Mouse (Mus musculus) C2C12 (cell line): ENCODE data around the gene Avp.

Source experiments
- CEBPB ChIP-seq: IDR thresholded peaks from one replicate; pipeline ENCODE4 v1.6.1; 2011; ENCODE audit warnings: low read depth, mild to moderate bottlenecking, control low read depth, moderate library complexity
- CTCF ChIP-seq: IDR thresholded peaks from one replicate; pipeline ENCODE4 v1.5.1; 2011; ENCODE audit not compliant: control insufficient read depth, insufficient read depth, insufficient read length
- MAX ChIP-seq: IDR thresholded peaks from one replicate; pipeline ENCODE4 v1.6.1; 2011; ENCODE audit warnings: mild to moderate bottlenecking, control low read depth
- MYOG ChIP-seq: IDR thresholded peaks from one replicate; pipeline ENCODE4 v1.6.1; 2011; ENCODE audit not compliant: control insufficient read depth, insufficient read length; ENCODE audit errors: extremely low read depth
- USF1 ChIP-seq: IDR thresholded peaks from one replicate; pipeline ENCODE4 v1.6.1; 2011; ENCODE audit warnings: low read depth, mild to moderate bottlenecking, control low read depth, moderate library complexity

DNA sequence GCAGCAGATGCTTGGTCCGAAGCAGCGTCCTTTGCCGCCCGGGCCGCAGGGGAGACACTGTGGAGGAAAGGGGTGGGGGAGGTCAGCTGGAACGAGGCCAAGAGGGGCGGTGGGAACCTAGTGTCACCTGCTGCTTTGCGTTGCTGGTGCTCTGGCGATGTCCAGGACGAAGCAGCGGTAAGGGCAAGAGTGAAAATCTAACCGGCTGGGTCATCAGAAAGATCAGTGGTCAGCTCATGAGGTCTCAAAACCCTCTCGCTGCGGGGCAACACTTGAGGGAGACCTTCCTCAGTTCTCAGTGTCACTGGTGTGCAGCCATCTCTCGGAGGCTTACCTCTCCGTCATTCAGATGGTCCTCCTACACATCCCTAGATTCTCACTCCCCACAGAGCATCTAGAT lies 1.2 kb downstream of the Avp start:
- TF ChIP-seq MAX, result no peak
- TF ChIP-seq CTCF, result no peak
- TF ChIP-seq MYOG, result no peak
- no peak for TF ChIP-seq USF1
- TF ChIP-seq CEBPB, result no peak
